Mouse (Mus musculus): Measurements from ENCODE around the gene Sh3bgrl. TPM values are rescaled to one million over a fixed set of nuclear protein-coding genes. Genes with fewer than 3 reads are reported as not detected.

Gene Sh3bgrl
- total RNA-seq, 2 experiments from 2014 or later, result 57.7 to 58.9 TPM

- intact Hi-C loops (cut with DNase I), result no loop called here
- no peak for DNase-seq (ENCODE audit: low spot score in 2 of 2)
These were observed 101.3 kb downstream of the Sh3bgrl start, which contains the start of gene Gm6377 for GRCm38 (mm10) chrX:109196468-109196867. TSS of gene Gm6377 (plus strand) at chrX:109196756.

DNA sequence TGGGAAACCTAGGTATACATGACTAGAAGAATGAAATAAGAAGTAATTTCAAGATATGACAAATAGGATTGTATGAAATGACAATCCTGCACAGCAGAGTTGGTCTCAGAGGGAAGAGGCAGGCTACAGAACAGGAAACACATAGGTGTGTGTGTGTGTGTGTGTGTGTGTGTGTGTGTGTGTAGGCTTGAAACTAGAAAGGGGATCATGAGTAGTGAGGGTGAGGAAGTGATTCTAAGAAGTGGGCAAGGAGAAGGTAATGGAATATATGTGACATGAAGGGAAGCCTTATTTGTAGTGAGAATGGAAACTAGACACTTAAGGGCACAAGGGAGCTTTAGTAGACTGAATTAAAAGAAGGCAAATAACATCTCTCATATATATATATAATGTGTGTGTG, 112.7 kb downstream of the Sh3bgrl start:
- no peak for DNase-seq (ENCODE audit: low spot score in 2 of 2)
- intact Hi-C loops (cut with DNase I), result no loop called here

- intact Hi-C loops (cut with DNase I), result no loop called here
- DNase-seq (ENCODE audit: low spot score in 2 of 2), result no peak
These were observed 133.6 kb downstream of the Sh3bgrl start for GRCm38 (mm10) chrX:109228720-109229119.

DNA sequence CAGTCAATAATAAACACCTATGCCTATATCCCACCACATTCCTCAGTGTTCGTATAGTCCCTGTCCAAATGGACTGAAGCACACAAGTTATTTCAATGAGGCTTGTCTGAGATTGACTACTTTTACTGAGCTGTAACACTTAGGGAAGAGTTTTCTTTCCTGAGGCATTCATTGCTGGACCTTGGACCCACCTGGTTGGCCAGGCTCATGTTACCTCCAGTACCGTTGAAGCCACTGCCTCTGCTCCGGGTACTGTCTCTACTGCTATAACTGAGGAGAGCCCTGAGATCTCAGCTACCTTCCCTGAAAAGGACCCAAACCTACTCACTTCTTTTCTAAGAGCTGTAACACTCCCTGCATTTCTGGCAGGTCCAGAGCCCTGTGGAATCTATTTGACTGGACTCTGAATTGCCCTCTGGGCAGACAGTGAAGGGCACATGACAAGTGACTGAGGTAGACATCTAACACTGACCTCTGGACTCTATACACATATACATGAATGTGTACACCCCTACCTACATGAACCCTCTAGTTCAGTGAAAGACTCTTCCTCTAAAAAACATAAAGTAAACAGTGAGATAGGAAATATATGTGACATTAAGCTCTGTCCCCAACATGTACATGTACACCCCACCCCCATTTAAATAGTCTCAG, 140.3 kb downstream of the Sh3bgrl start:
- no peak for DNase-seq (ENCODE audit: low spot score in 2 of 2)
- intact Hi-C loops (cut with DNase I), result no loop called here

DNA sequence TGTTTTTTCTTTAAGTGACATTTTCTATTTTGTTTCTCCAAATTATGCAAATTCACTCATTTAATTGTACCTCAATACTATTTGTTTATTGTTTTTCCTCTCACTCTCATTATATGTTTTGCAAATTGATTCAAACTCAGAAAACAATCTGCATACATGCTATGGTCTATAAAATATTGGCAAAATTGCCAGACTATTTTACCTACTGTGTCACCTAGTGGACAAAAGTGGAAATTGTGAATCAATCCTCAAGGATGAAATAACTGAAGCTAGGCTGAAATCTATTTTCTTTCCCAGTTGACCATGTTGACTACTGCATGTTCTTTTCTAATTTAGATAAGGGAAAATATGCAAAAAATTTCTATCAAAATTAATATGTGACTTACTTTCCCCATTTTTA, 143.0 kb downstream of the Sh3bgrl start:
- DNase-seq (ENCODE audit: low spot score in 2 of 2), result no peak
- intact Hi-C loops (cut with DNase I), result no loop called here

Other genes starting within 250 kb of the Sh3bgrl start
- gene Hmgn5, start 82.0 kb upstream of the Sh3bgrl start, total RNA-seq (2021), result 1 to 10 TPM; 3.6 to 5.0 TPM
- not detected for gene Gm6377, start 101.4 kb downstream of the Sh3bgrl start, total RNA-seq (2021)